Mouse (Mus musculus): Measurements from ENCODE around the gene Esrrb.

- TF ChIP-seq POLR2A (IDR thresholded peaks at IDR 0.05; ENCODE audit: insufficient read depth, low read length) (no peak), EP300 (IDR thresholded peaks at IDR 0.05; ENCODE audit: insufficient read depth, low read depth, low read length) (no peak)
Measured at GRCm38 (mm10) chr12:86503921-86504320, 143.0 kb downstream of the Esrrb start.

Data from ES-Bruce4 (cell line).